Mouse (Mus musculus) kidney, adult 10 weeks (tissue): ENCODE results near the gene Gm14288. TPM values are rescaled to one million over a fixed set of nuclear protein-coding genes. Genes with fewer than 3 reads are reported as not detected.

Source experiments
- polyA plus RNA-seq: library from polyadenylated mRNA; stranded (reverse); fragments of 350-450 nt; fragmentation: Illumina TruSeq; extraction: RNeasy Lipid Tissue Mini Kit (QIAGEN cat#74804); gene quantifications from one replicate; pipeline ENCODE4 v1.2.3, GENCODE M21; 2014; ENCODE audit warnings: low read depth, low replicate concordance

Gm14288 gene
- polyA plus RNA-seq: 15.6 TPM

GRCm38 (mm10) chr2:175800993-175801392 is at the start of gene Gm14288:
Gene Gm14288 (minus strand): TSS chr2:175801093.

DNA sequence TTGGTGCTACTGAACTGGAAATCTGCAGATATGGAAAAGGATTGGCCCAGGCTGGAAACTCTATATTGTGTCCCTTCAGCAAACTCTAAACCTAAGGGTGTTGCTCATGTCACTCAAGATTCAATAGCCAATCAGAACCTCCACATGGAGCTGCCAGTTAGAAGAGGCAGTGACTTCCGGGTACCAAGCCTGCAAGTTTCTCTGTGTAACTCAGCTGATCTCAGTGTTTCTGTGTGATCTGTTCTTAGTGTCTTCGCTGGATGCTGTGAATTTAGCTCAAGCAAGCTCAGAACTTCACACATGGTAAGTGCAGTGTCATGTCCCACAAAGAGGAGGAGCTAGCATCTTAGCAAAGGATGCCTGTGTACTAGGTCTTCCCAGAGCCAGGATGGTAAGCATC is 59.7 kb downstream of the Gm14288 start, which contains the start of gene Gm2007:
TSS of gene Gm2007 (plus strand) at position 301 of the 400 bp plus-strand sequence.

Other genes with a start within 250 kb of the Gm14288 start
- 0.93 TPM for gene Gm11007, start 157.1 kb downstream of the Gm14288 start, polyA plus RNA-seq
- gene Zfp969, start 97.4 kb downstream of the Gm14288 start, polyA plus RNA-seq: not detected
- 0.93 TPM for gene Gm2007, start 59.6 kb downstream of the Gm14288 start, polyA plus RNA-seq
- 31.1 TPM for gene Gm6710, start 68.1 kb upstream of the Gm14288 start, polyA plus RNA-seq
- gene Zfp966, start 130.0 kb upstream of the Gm14288 start, polyA plus RNA-seq: 37.4 TPM
- gene Gm2026, start 164.2 kb upstream of the Gm14288 start, polyA plus RNA-seq: 33.1 TPM